Mouse (Mus musculus): ENCODE measurements around the gene Amz1.

- TF ChIP-seq POLR2A (IDR thresholded peaks at IDR 0.05; ENCODE audit: insufficient read length, low read depth) (no peak), MAX (IDR thresholded peaks at IDR 0.05; ENCODE audit: low read depth) (no peak), TCF12 (IDR thresholded peaks at IDR 0.05; ENCODE audit: insufficient read depth, poor library complexity, severe bottlenecking) (no peak), USF1 (IDR thresholded peaks at IDR 0.05; ENCODE audit: low read depth) (no peak), MYOD1 (IDR thresholded peaks at IDR 0.05; ENCODE audit: control insufficient read depth in 1 of 3, insufficient read length in 2 of 3, low read depth in 2 of 3) (no peak), CEBPB (IDR thresholded peaks at IDR 0.05; ENCODE audit: insufficient read depth, poor library complexity, severe bottlenecking) (no peak), E2F4 (IDR thresholded peaks at IDR 0.05; ENCODE audit: insufficient read depth) (no peak), POLR2AphosphoS2 (IDR thresholded peaks at IDR 0.05; ENCODE audit: insufficient read length, low read depth) (no peak), MYOG (IDR thresholded peaks at IDR 0.05; ENCODE audit: control insufficient read depth in 1 of 3, insufficient read depth in 1 of 3, insufficient read length in 2 of 3, low read depth in 2 of 3) (no peak)
These were observed 66.5 kb downstream of the Amz1 start for GRCm38 (mm10) chr5:140790392-140790791.

Measured in myocyte (in vitro differentiated cells).